Mouse (Mus musculus): ENCODE results near the gene Zc3h4. TPM values are rescaled to one million over a fixed set of nuclear protein-coding genes. Genes with fewer than 3 reads are reported as not detected.
A peak's percentile ranks its signal among the peaks of the same experiment; 100 is the strongest.

Zc3h4 gene
- 13.7 and 14.6 TPM in 2 replicates for polyA plus RNA-seq (2014; fragmentation: Nextera tagmentation; extraction: Ambion mirVana)

- no peaks in the 10 kb centered on the region for H3K9me3 ChIP-seq (replicated peaks; ENCODE audit: control insufficient read depth, low read length)
- WGBS: under 1% methylated on average over 63 of the region's 85 CpGs
- no peaks in the 10 kb centered on the region for H3K27me3 ChIP-seq (ENCODE audit: control insufficient read depth, insufficient read depth, low read length)
- peaks cover 6% of the 10 kb centered on the region for H3K4me1 ChIP-seq (ENCODE audit: control insufficient read depth, insufficient read depth, low read length)
- peak within 1 kb of the TSS; percentile 100 for H3K27ac ChIP-seq (replicated peaks; ENCODE audit: low read depth, low read length)
- H3K9ac ChIP-seq (replicated peaks; ENCODE audit: low read length): peak within 1 kb of the TSS; percentile 100
- H3K4me3 ChIP-seq (ENCODE audit: low read depth, low read length): peak within 1 kb of the TSS; percentile 92
- H3K36me3 ChIP-seq (replicated peaks; ENCODE audit: control insufficient read depth, insufficient read depth, low read depth, low read length): no peaks in the 10 kb centered on the region
- ATAC-seq (replicated peaks; ENCODE audit: insufficient number of reproducible peaks, low FRiP score, low TSS enrichment, low read depth): peak; percentile 19
- peak; percentile 93 for DNase-seq (ENCODE audit: low spot score)
- peak within 1 kb of the TSS; percentile 90 for H3K4me2 ChIP-seq (ENCODE audit: low read depth, low read length)
These were observed at the start of gene Zc3h4 for GRCm38 (mm10) chr7:16400689-16401611. Gene Zc3h4, plus strand, starts transcription at chr7:16400910.

- Histone ChIP-seq H3K36me3 (replicated peaks; ENCODE audit: control insufficient read depth, insufficient read depth, low read depth, low read length) (peaks cover 14% of the 10 kb centered on the region), H3K9me3 (replicated peaks; ENCODE audit: control insufficient read depth, low read length) (no peaks in the 10 kb centered on the region), H3K4me1 (ENCODE audit: control insufficient read depth, insufficient read depth, low read length) (no peaks in the 10 kb centered on the region), H3K9ac (replicated peaks; ENCODE audit: low read length) (no peak overlapping the region), H3K4me3 (ENCODE audit: low read depth, low read length) (no peak overlapping the region), H3K27ac (replicated peaks; ENCODE audit: low read depth, low read length) (no peak overlapping the region), H3K4me2 (ENCODE audit: low read depth, low read length) (no peak overlapping the region), H3K27me3 (ENCODE audit: control insufficient read depth, insufficient read depth, low read length) (no peaks in the 10 kb centered on the region)
- DNase-seq (ENCODE audit: low spot score): no peak
- 94% methylated on average over 3 of the region's 3 CpGs for WGBS
- ATAC-seq (replicated peaks; ENCODE audit: insufficient number of reproducible peaks, low FRiP score, low TSS enrichment, low read depth): no peak
These were observed 44.7 kb upstream of the Zc3h4 start for GRCm38 (mm10) chr7:16355854-16356594.

GRCm38 (mm10) chr7:16357602-16358001, 43.1 kb upstream of the Zc3h4 start:
- peaks cover 14% of the 10 kb centered on the region for H3K36me3 ChIP-seq (replicated peaks; ENCODE audit: control insufficient read depth, insufficient read depth, low read depth, low read length)
- WGBS: 92% methylated on average over 3 of the region's 3 CpGs
- H3K9me3 ChIP-seq (replicated peaks; ENCODE audit: control insufficient read depth, low read length): no peaks in the 10 kb centered on the region
- no peak overlapping the region for H3K4me2 ChIP-seq (ENCODE audit: low read depth, low read length)
- no peak for ATAC-seq (replicated peaks; ENCODE audit: insufficient number of reproducible peaks, low FRiP score, low TSS enrichment, low read depth)
- DNase-seq (ENCODE audit: low spot score): no peak
- H3K27me3 ChIP-seq (ENCODE audit: control insufficient read depth, insufficient read depth, low read length): no peaks in the 10 kb centered on the region
- H3K9ac ChIP-seq (replicated peaks; ENCODE audit: low read length): no peak overlapping the region
- no peak overlapping the region for H3K27ac ChIP-seq (replicated peaks; ENCODE audit: low read depth, low read length)
- no peaks in the 10 kb centered on the region for H3K4me1 ChIP-seq (ENCODE audit: control insufficient read depth, insufficient read depth, low read length)
- no peak overlapping the region for H3K4me3 ChIP-seq (ENCODE audit: low read depth, low read length)

GRCm38 (mm10) chr7:16364319-16364718, 36.4 kb upstream of the Zc3h4 start:
- DNase-seq (ENCODE audit: low spot score): no peak
- Histone ChIP-seq H3K4me3 (ENCODE audit: low read depth, low read length) (no peak overlapping the region), H3K4me1 (ENCODE audit: control insufficient read depth, insufficient read depth, low read length) (no peaks in the 10 kb centered on the region), H3K9ac (replicated peaks; ENCODE audit: low read length) (no peak overlapping the region), H3K27me3 (ENCODE audit: control insufficient read depth, insufficient read depth, low read length) (no peaks in the 10 kb centered on the region), H3K36me3 (replicated peaks; ENCODE audit: control insufficient read depth, insufficient read depth, low read depth, low read length) (peaks cover 12% of the 10 kb centered on the region), H3K9me3 (replicated peaks; ENCODE audit: control insufficient read depth, low read length) (no peaks in the 10 kb centered on the region), H3K4me2 (ENCODE audit: low read depth, low read length) (no peak overlapping the region), H3K27ac (replicated peaks; ENCODE audit: low read depth, low read length) (no peak overlapping the region)
- 82% methylated on average over 1 of the region's 1 CpGs for WGBS
- ATAC-seq (replicated peaks; ENCODE audit: insufficient number of reproducible peaks, low FRiP score, low TSS enrichment, low read depth): no peak

- no peak overlapping the region for H3K4me3 ChIP-seq (ENCODE audit: low read depth, low read length)
- ATAC-seq (replicated peaks; ENCODE audit: insufficient number of reproducible peaks, low FRiP score, low TSS enrichment, low read depth): peak; percentile 67
- no peak overlapping the region for H3K27ac ChIP-seq (replicated peaks; ENCODE audit: low read depth, low read length)
- no peak overlapping the region for H3K9ac ChIP-seq (replicated peaks; ENCODE audit: low read length)
- H3K27me3 ChIP-seq (ENCODE audit: control insufficient read depth, insufficient read depth, low read length): no peaks in the 10 kb centered on the region
- DNase-seq (ENCODE audit: low spot score): peak; percentile 51
- H3K4me1 ChIP-seq (ENCODE audit: control insufficient read depth, insufficient read depth, low read length): no peaks in the 10 kb centered on the region
- 45% methylated on average over 4 of the region's 4 CpGs for WGBS
- no peak overlapping the region for H3K4me2 ChIP-seq (ENCODE audit: low read depth, low read length)
- H3K36me3 ChIP-seq (replicated peaks; ENCODE audit: control insufficient read depth, insufficient read depth, low read depth, low read length): peaks cover 12% of the 10 kb centered on the region
- no peaks in the 10 kb centered on the region for H3K9me3 ChIP-seq (replicated peaks; ENCODE audit: control insufficient read depth, low read length)
These were observed 35.7 kb upstream of the Zc3h4 start for GRCm38 (mm10) chr7:16364901-16365500.

- no peaks in the 10 kb centered on the region for H3K4me1 ChIP-seq (ENCODE audit: control insufficient read depth, insufficient read depth, low read length)
- DNase-seq (ENCODE audit: low spot score) (no peak), ATAC-seq (replicated peaks; ENCODE audit: insufficient number of reproducible peaks, low FRiP score, low TSS enrichment, low read depth) (no peak)
- H3K27me3 ChIP-seq (ENCODE audit: control insufficient read depth, insufficient read depth, low read length): no peaks in the 10 kb centered on the region
- 73% methylated on average over 10 of the region's 10 CpGs for WGBS
- no peak overlapping the region for H3K27ac ChIP-seq (replicated peaks; ENCODE audit: low read depth, low read length)
- H3K4me2 ChIP-seq (ENCODE audit: low read depth, low read length): no peak overlapping the region
- no peak overlapping the region for H3K4me3 ChIP-seq (ENCODE audit: low read depth, low read length)
- H3K9ac ChIP-seq (replicated peaks; ENCODE audit: low read length): no peak overlapping the region
- H3K36me3 ChIP-seq (replicated peaks; ENCODE audit: control insufficient read depth, insufficient read depth, low read depth, low read length): peaks cover 12% of the 10 kb centered on the region
- no peaks in the 10 kb centered on the region for H3K9me3 ChIP-seq (replicated peaks; ENCODE audit: control insufficient read depth, low read length)
These were observed 34.5 kb upstream of the Zc3h4 start for GRCm38 (mm10) chr7:16366133-16366646.

GRCm38 (mm10) chr7:16366669-16367068, 34.0 kb upstream of the Zc3h4 start:
- Histone ChIP-seq H3K9ac (replicated peaks; ENCODE audit: low read length) (no peak overlapping the region), H3K4me1 (ENCODE audit: control insufficient read depth, insufficient read depth, low read length) (no peaks in the 10 kb centered on the region), H3K4me2 (ENCODE audit: low read depth, low read length) (no peak overlapping the region), H3K27ac (replicated peaks; ENCODE audit: low read depth, low read length) (no peak overlapping the region), H3K27me3 (ENCODE audit: control insufficient read depth, insufficient read depth, low read length) (no peaks in the 10 kb centered on the region), H3K9me3 (replicated peaks; ENCODE audit: control insufficient read depth, low read length) (no peaks in the 10 kb centered on the region), H3K4me3 (ENCODE audit: low read depth, low read length) (no peak overlapping the region), H3K36me3 (replicated peaks; ENCODE audit: control insufficient read depth, insufficient read depth, low read depth, low read length) (peaks cover 12% of the 10 kb centered on the region)
- no peak for ATAC-seq (replicated peaks; ENCODE audit: insufficient number of reproducible peaks, low FRiP score, low TSS enrichment, low read depth)
- DNase-seq (ENCODE audit: low spot score): no peak
- WGBS: 76% methylated on average over 4 of the region's 4 CpGs

Measured in embryonic facial prominence, embryonic 11.5 days (tissue).